Mouse (Mus musculus) embryo, embryonic 10 days (tissue): ENCODE measurements around the gene Ret.

Experiments used
- DNase-seq: peaks from one replicate; pipeline ENCODE4 v3.0.0-alpha.2; 2015; ENCODE audit warnings: low spot score

The Ret gene

GRCm38 (mm10) chr6:118173251-118173974, 24.1 kb downstream of the Ret start:
- no peak for DNase-seq

- DNase-seq = no peak
These were observed 26.1 kb downstream of the Ret start for GRCm38 (mm10) chr6:118171386-118171785.

GRCm38 (mm10) chr6:118168106-118168505, 29.4 kb downstream of the Ret start:
- DNase-seq = no peak

GRCm38 (mm10) chr6:118167013-118167412, 30.5 kb downstream of the Ret start:
- no peak for DNase-seq

GRCm38 (mm10) chr6:118165516-118165915, 32.0 kb downstream of the Ret start:
- no peak for DNase-seq

- DNase-seq = no peak
These were observed 32.8 kb downstream of the Ret start for GRCm38 (mm10) chr6:118164691-118165090.

- DNase-seq = no peak
These were observed 34.4 kb downstream of the Ret start for GRCm38 (mm10) chr6:118163086-118163485.

GRCm38 (mm10) chr6:118162457-118163082, 34.9 kb downstream of the Ret start:
- DNase-seq = no peak

GRCm38 (mm10) chr6:118153091-118153490, 44.4 kb downstream of the Ret start:
- no peak for DNase-seq

- no peak for DNase-seq
These were observed 46.5 kb downstream of the Ret start for GRCm38 (mm10) chr6:118150988-118151387.

GRCm38 (mm10) chr6:118150538-118150937, 47.0 kb downstream of the Ret start:
- no peak for DNase-seq

GRCm38 (mm10) chr6:118150128-118150527, 47.4 kb downstream of the Ret start:
- DNase-seq = no peak

GRCm38 (mm10) chr6:118140961-118141360, 56.6 kb downstream of the Ret start:
- no peak for DNase-seq

- peak; percentile 91 for DNase-seq
These were observed 58.5 kb downstream of the Ret start, which contains the start of gene Csgalnact2 for GRCm38 (mm10) chr6:118138731-118139709. Gene Csgalnact2 (minus strand): TSS chr6:118139140.

GRCm38 (mm10) chr6:118137148-118137547, 60.4 kb downstream of the Ret start:
- DNase-seq = no peak

GRCm38 (mm10) chr6:118134461-118134860, 63.1 kb downstream of the Ret start:
- DNase-seq = no peak

GRCm38 (mm10) chr6:118130022-118130421, 67.5 kb downstream of the Ret start:
- DNase-seq = no peak

GRCm38 (mm10) chr6:118127827-118128487, 69.6 kb downstream of the Ret start:
- DNase-seq = no peak

- DNase-seq = no peak
These were observed 70.3 kb downstream of the Ret start for GRCm38 (mm10) chr6:118127198-118127597.

- no peak for DNase-seq
These were observed 70.9 kb downstream of the Ret start for GRCm38 (mm10) chr6:118126577-118126976.

GRCm38 (mm10) chr6:118122767-118123166, 74.8 kb downstream of the Ret start:
- DNase-seq = no peak

GRCm38 (mm10) chr6:118111810-118112209, 85.7 kb downstream of the Ret start:
- DNase-seq = no peak
